Comparison of ENCODE assay signal across 12 mouse cellular contexts in genomic region chr6:54008448-54009120, GRCm38 (mm10). TPM values are rescaled to one million over a fixed set of nuclear protein-coding genes. Genes with fewer than 3 reads are reported as not detected.
DNase-seq lines count a peak whose midpoint lies in the region; ATAC-seq and TF ChIP-seq lines count a peak whose summit lies in the region.
"Had no signal": no experiment of that assay in that cellular context is flagged by ENCODE, and none has a peak within 500 bp of the region (broad histone marks: within the 10 kb centered on the region; RNA-seq: fewer than 3 reads in every experiment).

No protein-coding gene starts in this region.

- H3K4me1 ChIP-seq in embryonic facial prominence, embryonic 12.5 days, result peaks cover 10% of the 10 kb centered on the region
- peaks cover 19% of the 10 kb centered on the region for H3K4me1 ChIP-seq in embryonic facial prominence, embryonic 10.5 days
- no peaks in the 10 kb centered on the region for H3K4me1 ChIP-seq in liver, postnatal 0 days (ENCODE audit: insufficient read depth)
- H3K4me1 ChIP-seq in liver, embryonic 11.5 days (replicated peaks; ENCODE audit: control insufficient read depth, insufficient read depth, low read length), result no peaks in the 10 kb centered on the region; the same call in 1 of the 2 replicates
- H3K4me1 ChIP-seq in cortical plate, adult 2 months (ENCODE audit: control insufficient read depth, insufficient read depth, low read length), result no peaks in the 10 kb centered on the region; the same call in 1 of the 2 replicates
- H3K4me1 ChIP-seq in intestine, embryonic 16.5 days (ENCODE audit: control insufficient read depth, insufficient read depth, low read length), result no peaks in the 10 kb centered on the region

- no peaks in the 10 kb centered on the region for H3K36me3 ChIP-seq in embryonic facial prominence, embryonic 12.5 days
- no peaks in the 10 kb centered on the region for H3K36me3 ChIP-seq in embryonic facial prominence, embryonic 10.5 days (replicated peaks)
- H3K36me3 ChIP-seq in liver, postnatal 0 days (replicated peaks; ENCODE audit: insufficient read depth, low read length), result no peaks in the 10 kb centered on the region
- no peaks in the 10 kb centered on the region for H3K36me3 ChIP-seq in liver, embryonic 11.5 days (ENCODE audit: control insufficient read depth, insufficient read depth, low read length)
- H3K36me3 ChIP-seq in intestine, embryonic 16.5 days (ENCODE audit: control insufficient read depth, insufficient read depth, low read length), result no peaks in the 10 kb centered on the region
- H3K36me3 ChIP-seq: liver, embryonic 15.5 days had no signal

- no peaks in the 10 kb centered on the region for H3K27me3 ChIP-seq in embryonic facial prominence, embryonic 12.5 days
- no peaks in the 10 kb centered on the region for H3K27me3 ChIP-seq in embryonic facial prominence, embryonic 10.5 days (replicated peaks; ENCODE audit: low read depth, poor library complexity, severe bottlenecking)
- H3K27me3 ChIP-seq in liver, postnatal 0 days (ENCODE audit: insufficient read depth, low read length), result no peaks in the 10 kb centered on the region
- no peaks in the 10 kb centered on the region for H3K27me3 ChIP-seq in liver, embryonic 11.5 days (replicated peaks; ENCODE audit: control insufficient read depth, insufficient read depth, low read length)
- no peaks in the 10 kb centered on the region; the same call in 1 of the 2 replicates for H3K27me3 ChIP-seq in intestine, embryonic 16.5 days (replicated peaks; ENCODE audit: control insufficient read depth, insufficient read depth, low read length)
- H3K27me3 ChIP-seq: liver, embryonic 15.5 days had no signal

- H3K4me2 ChIP-seq in embryonic facial prominence, embryonic 12.5 days (replicated peaks), result 0 out of 2 replicates have a peak overlapping the region, but pooled peaks have one; percentile 3
- H3K4me2 ChIP-seq in liver, postnatal 0 days (ENCODE audit: low read depth, low read length), result peak overlapping the region; percentile 9; the same call in 1 of the 2 replicates
- no peak overlapping the region for H3K4me2 ChIP-seq in liver, embryonic 11.5 days
- H3K4me2 ChIP-seq in intestine, embryonic 16.5 days (ENCODE audit: low read depth, low read length), result no peak overlapping the region
- H3K4me2 ChIP-seq: liver, embryonic 15.5 days had no signal

- H3K9ac ChIP-seq in embryonic facial prominence, embryonic 12.5 days, result no peak overlapping the region
- no peak overlapping the region for H3K9ac ChIP-seq in liver, postnatal 0 days (replicated peaks)
- H3K9ac ChIP-seq in liver, embryonic 11.5 days (ENCODE audit: low read depth, low read length), result no peak overlapping the region
- no peak overlapping the region for H3K9ac ChIP-seq in intestine, embryonic 16.5 days (ENCODE audit: low read depth, low read length)
- H3K9ac ChIP-seq: liver, embryonic 15.5 days had no signal

- DNase-seq in embryonic facial prominence, embryonic 10.5 days (ENCODE audit: low spot score), result no peak
- DNase-seq in liver, postnatal 0 days, result no peak
- no peak for DNase-seq in liver, embryonic 11.5 days (ENCODE audit: low spot score)
- peak; percentile 12 to 14 for DNase-seq in monocyte, adult 2 months (ENCODE audit: low read depth in 1 of 2, low spot score in 2 of 2)
- DNase-seq in MN1 (ENCODE audit: low spot score), result no peak
- DNase-seq: gastrocnemius, postnatal 36 days had no signal

- no peaks in the 10 kb centered on the region for H3K9me3 ChIP-seq in embryonic facial prominence, embryonic 12.5 days
- H3K9me3 ChIP-seq in embryonic facial prominence, embryonic 10.5 days, result no peaks in the 10 kb centered on the region
- no peaks in the 10 kb centered on the region for H3K9me3 ChIP-seq in liver, postnatal 0 days (ENCODE audit: low read length)
- H3K9me3 ChIP-seq in liver, embryonic 11.5 days (ENCODE audit: control insufficient read depth, low read length), result no peaks in the 10 kb centered on the region
- H3K9me3 ChIP-seq in intestine, embryonic 16.5 days (ENCODE audit: control insufficient read depth, low read length), result no peaks in the 10 kb centered on the region
- H3K9me3 ChIP-seq: liver, embryonic 15.5 days had no signal

- WGBS in embryonic facial prominence, embryonic 12.5 days, result 70% methylated on average over 16 of the region's 16 CpGs
- WGBS in embryonic facial prominence, embryonic 10.5 days, result 71% methylated on average over 16 of the region's 16 CpGs
- 68% methylated on average over 16 of the region's 16 CpGs for WGBS in liver, postnatal 0 days (ENCODE audit: insufficient replicate concordance)
- WGBS in liver, embryonic 11.5 days, result 80% methylated on average over 16 of the region's 16 CpGs
- WGBS in intestine, embryonic 16.5 days, result 75% methylated on average over 16 of the region's 16 CpGs

- no peak overlapping the region for H3K4me3 ChIP-seq in embryonic facial prominence, embryonic 12.5 days
- no peak overlapping the region for H3K4me3 ChIP-seq in embryonic facial prominence, embryonic 10.5 days
- H3K4me3 ChIP-seq in liver, postnatal 0 days (ENCODE audit: low read depth, low read length), result no peak overlapping the region
- H3K4me3 ChIP-seq in liver, embryonic 11.5 days (ENCODE audit: low read depth, low read length), result no peak overlapping the region
- 0 out of 2 replicates have a peak overlapping the region, but pooled peaks have one; percentile 9 for H3K4me3 ChIP-seq in cortical plate, adult 2 months (ENCODE audit: insufficient read depth, low read length)
- no peak overlapping the region for H3K4me3 ChIP-seq in intestine, embryonic 16.5 days (ENCODE audit: low read length)
- H3K4me3 ChIP-seq: liver, embryonic 15.5 days had no signal

- TF ChIP-seq EP300 in liver, postnatal 0 days (IDR thresholded peaks at IDR 0.05; ENCODE audit: low read depth), result no peak

- ATAC-seq in embryonic facial prominence, embryonic 12.5 days (ENCODE audit: insufficient number of reproducible peaks, insufficient read depth, low FRiP score, low TSS enrichment), result no peak
- no peak for ATAC-seq in liver, postnatal 0 days
- ATAC-seq in liver, embryonic 11.5 days (replicated peaks; ENCODE audit: low FRiP score), result no peak
- ATAC-seq in intestine, embryonic 16.5 days, result no peak

- H3K27ac ChIP-seq in embryonic facial prominence, embryonic 12.5 days, result no peak overlapping the region
- no peak overlapping the region for H3K27ac ChIP-seq in embryonic facial prominence, embryonic 10.5 days (replicated peaks)
- H3K27ac ChIP-seq in liver, postnatal 0 days (ENCODE audit: low read depth), result no peak overlapping the region
- no peak overlapping the region for H3K27ac ChIP-seq in liver, embryonic 11.5 days (ENCODE audit: low read depth, low read length)
- H3K27ac ChIP-seq in cortical plate, adult 2 months (ENCODE audit: insufficient read depth, low read length), result no peak overlapping the region
- H3K27ac ChIP-seq in intestine, embryonic 16.5 days (ENCODE audit: low read length), result no peak overlapping the region
- H3K27ac ChIP-seq: liver, embryonic 15.5 days had no signal

- no peak for TF ChIP-seq POLR2A in cortical plate, adult 2 months (IDR thresholded peaks at IDR 0.05; ENCODE audit: extremely low read depth, insufficient read depth, low read length)

- TF ChIP-seq CTCF in liver, postnatal 0 days (IDR thresholded peaks at IDR 0.05; ENCODE audit: low read depth), result no peak
- TF ChIP-seq CTCF in cortical plate, adult 2 months (IDR thresholded peaks at IDR 0.05; ENCODE audit: extremely low read depth, insufficient read depth, low read length), result no peak

RNA-seq across cellular contexts. Expression of gene Cpvl, which starts 30.1 kb away (rescaled TPM):
- polyA plus RNA-seq in embryonic facial prominence, embryonic 12.5 days (2016; fragmentation: Nextera tagmentation; extraction: Ambion mirVana), result not detected in 2 replicates
- polyA plus RNA-seq in embryonic facial prominence, embryonic 10.5 days (2016; fragmentation: Nextera tagmentation; extraction: Ambion mirVana), result 0.10 and 0.22 TPM in 2 replicates
- polyA plus RNA-seq in liver, postnatal 0 days (2015; fragmentation: Nextera tagmentation; extraction: Ambion mirVana), result not detected in 2 replicates
- not detected in 2 replicates for polyA plus RNA-seq in liver, embryonic 11.5 days (2014; fragmentation: Nextera tagmentation; extraction: Ambion mirVana)
- polyA plus RNA-seq in cortical plate, adult 2 months (2012; rRNA removed), result not detected in 2 replicates
- polyA plus RNA-seq in intestine, embryonic 16.5 days (2015; fragmentation: Nextera tagmentation; extraction: Ambion mirVana), result 0.09 and 0.34 TPM in 2 replicates
- polyA plus RNA-seq: C2C12; liver, embryonic 15.5 days; stomach, embryonic 14.5 days had no signal

RNA-seq across cellular contexts. Expression of gene Chn2, which starts 30.8 kb away (rescaled TPM):
- 12.5 and 13.3 TPM in 2 replicates for polyA plus RNA-seq in embryonic facial prominence, embryonic 12.5 days (2016; fragmentation: Nextera tagmentation; extraction: Ambion mirVana)
- polyA plus RNA-seq in embryonic facial prominence, embryonic 10.5 days (2016; fragmentation: Nextera tagmentation; extraction: Ambion mirVana), result 10.7 and 11.3 TPM in 2 replicates
- 10.8 and 12.4 TPM in 2 replicates for polyA plus RNA-seq in liver, postnatal 0 days (2015; fragmentation: Nextera tagmentation; extraction: Ambion mirVana)
- 5.5 and 6.6 TPM in 2 replicates for polyA plus RNA-seq in liver, embryonic 11.5 days (2014; fragmentation: Nextera tagmentation; extraction: Ambion mirVana)
- polyA plus RNA-seq in cortical plate, adult 2 months (2012; rRNA removed), result 53.1 and 54.9 TPM in 2 replicates
- 20.2 and 20.8 TPM in 2 replicates for polyA plus RNA-seq in intestine, embryonic 16.5 days (2015; fragmentation: Nextera tagmentation; extraction: Ambion mirVana)

Comparison
In these comparisons a context has a peak if more than half of its experiments do, and no peak if none do; other contexts are left out.
1. H3K4me2 ChIP-seq: peak in embryonic facial prominence, embryonic 12.5 days (single experiment) and liver, postnatal 0 days (single experiment); none in liver, embryonic 11.5 days (single experiment) and intestine, embryonic 16.5 days (single experiment).
2. DNase-seq: peak in monocyte, adult 2 months (2 of 2); none in embryonic facial prominence, embryonic 10.5 days (single experiment), liver, postnatal 0 days (single experiment), liver, embryonic 11.5 days (single experiment) and MN1 (single experiment).